Mouse (Mus musculus) hindbrain, embryonic 14.5 days (tissue): ENCODE results near the gene Gm6377. TPM values are rescaled to one million over a fixed set of nuclear protein-coding genes. Genes with fewer than 3 reads are reported as not detected.

Experiments
- ATAC-seq: fragments of 200-750 bp; cut with Nextera tagmentation; 2 replicates; pipeline ENCODE4 v1.8.0; 2017; ENCODE audit warnings: moderate number of reproducible peaks, mild to moderate bottlenecking, moderate TSS enrichment, moderate library complexity; ENCODE audit not compliant: low FRiP score
- DNase-seq: peaks from one replicate; pipeline ENCODE4 v3.0.0-alpha.2; 2015; ENCODE audit warnings: low spot score
- H3K27ac ChIP-seq: fragments of 300-500 bp; sonication (generic); 2 replicates; pipeline ENCODE4 v1.5.1; 2014; ENCODE audit warnings: mild to moderate bottlenecking, moderate library complexity
- H3K27me3 ChIP-seq: fragments of 300-500 bp; sonication (generic); 2 replicates; pipeline ENCODE4 v1.6.1; 2014; ENCODE audit warnings: mild to moderate bottlenecking, low read length, mixed read lengths; ENCODE audit not compliant: control insufficient read depth, insufficient read depth
- H3K36me3 ChIP-seq: fragments of 300-500 bp; sonication (generic); replicated peaks from 2 replicates; pipeline ENCODE4 v1.6.1; 2014; ENCODE audit not compliant: control insufficient read depth, insufficient read depth
- H3K4me1 ChIP-seq: fragments of 300-500 bp; sonication (generic); replicated peaks from 2 replicates; pipeline ENCODE4 v1.6.1; 2014; ENCODE audit warnings: antibody characterized with exemption, low read length, mixed read lengths; ENCODE audit not compliant: control insufficient read depth, insufficient read depth
- H3K4me2 ChIP-seq: fragments of 300-500 bp; sonication (generic); replicated peaks from 2 replicates; pipeline ENCODE4 v1.6.1; 2014; ENCODE audit warnings: mild to moderate bottlenecking, moderate library complexity
- H3K4me3 ChIP-seq: fragments of 300-500 bp; sonication (generic); replicated peaks from 2 replicates; pipeline ENCODE4 v1.5.1; 2014; ENCODE audit warnings: mild to moderate bottlenecking, low read length
- H3K9ac ChIP-seq: fragments of 300-500 bp; sonication (generic); 2 replicates; pipeline ENCODE4 v1.6.1; 2014
- H3K9me3 ChIP-seq: fragments of 300-500 bp; sonication (generic); 2 replicates; pipeline ENCODE4 v1.6.1; 2016; ENCODE audit warnings: low read length; ENCODE audit not compliant: control insufficient read depth
- WGBS: fragments of 180-500 bp; shearing (Covaris S2); extraction: QIAGEN DNeasy Blood & Tissue Kit; methylation state at CpG from one replicate; pipeline ENCODE4 v1.1.7; 2014; 5-methylcytosine and 5-hydroxymethylcytosine counted together
- polyA plus RNA-seq: library from polyadenylated mRNA; unstranded; fragments of >200 nt; fragmentation: Nextera tagmentation; extraction: Ambion mirVana; gene quantifications from 2 replicates; pipeline ENCODE4 v1.2.1, GENCODE M21; 2014

The Gm6377 gene
- 0.09 TPM in 1 of 2 replicates, not detected in the other for polyA plus RNA-seq

GRCm38 (mm10) chrX:109196468-109196867 lies at the start of gene Gm6377:
Gene Gm6377, plus strand, starts transcription at chrX:109196756.
- DNase-seq: no peak
- Histone ChIP-seq H3K4me3 (no peak within 1 kb of the TSS), H3K4me1 (no peaks in the 10 kb centered on the region), H3K27me3 (no peaks in the 10 kb centered on the region), H3K36me3 (no peaks in the 10 kb centered on the region), H3K9ac (no peak within 1 kb of the TSS), H3K9me3 (no peaks in the 10 kb centered on the region), H3K27ac (no peak within 1 kb of the TSS), H3K4me2 (no peak within 1 kb of the TSS)
- WGBS: 80% methylated on average over 4 of the region's 4 CpGs
- no peak for ATAC-seq

DNA sequence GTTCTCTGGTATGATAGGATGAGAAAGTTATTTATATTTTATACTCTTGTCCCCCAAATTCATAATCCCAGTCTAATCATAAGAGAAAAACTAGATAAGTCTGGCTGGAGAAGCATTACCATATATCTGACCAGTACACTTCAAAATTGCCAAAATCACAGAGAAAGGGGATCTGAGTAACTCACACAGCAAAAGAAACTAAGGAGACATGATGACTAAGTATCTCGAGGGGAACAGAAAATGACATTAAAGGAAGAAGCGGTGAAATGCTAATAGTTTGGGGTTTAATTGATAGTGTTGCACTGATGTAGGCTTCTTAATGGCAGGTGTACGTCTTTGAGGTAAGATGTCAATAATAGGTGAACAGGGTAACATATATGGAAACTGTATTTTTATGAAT lies 49.4 kb upstream of the Gm6377 start:
- Histone ChIP-seq H3K27me3 (no peaks in the 10 kb centered on the region), H3K4me1 (no peaks in the 10 kb centered on the region), H3K36me3 (no peaks in the 10 kb centered on the region), H3K27ac (no peak overlapping the region), H3K4me3 (no peak overlapping the region), H3K9me3 (no peaks in the 10 kb centered on the region), H3K9ac (no peak overlapping the region), H3K4me2 (no peak overlapping the region)
- ATAC-seq (no peak), DNase-seq (no peak)
- WGBS: 89% methylated on average over 3 of the region's 3 CpGs

- Histone ChIP-seq H3K4me3 (no peak overlapping the region), H3K9ac (no peak overlapping the region), H3K36me3 (no peaks in the 10 kb centered on the region), H3K27me3 (no peaks in the 10 kb centered on the region), H3K4me1 (no peaks in the 10 kb centered on the region), H3K4me2 (no peak overlapping the region), H3K27ac (no peak overlapping the region), H3K9me3 (no peaks in the 10 kb centered on the region)
- DNase-seq (no peak), ATAC-seq (no peak)
- WGBS: 92% methylated on average over 2 of the region's 2 CpGs
These were observed 45.3 kb upstream of the Gm6377 start for GRCm38 (mm10) chrX:109151228-109151627.

GRCm38 (mm10) chrX:109160326-109160725 lies 36.2 kb upstream of the Gm6377 start:
- 82% methylated on average over 1 of the region's 1 CpGs for WGBS
- no peak for ATAC-seq
- no peaks in the 10 kb centered on the region for H3K9me3 ChIP-seq
- H3K4me1 ChIP-seq: no peaks in the 10 kb centered on the region
- no peak for DNase-seq
- 0 out of 2 replicates have a peak, but pooled peaks cover 5% of the 10 kb centered on the region for H3K36me3 ChIP-seq
- no peak overlapping the region for H3K27ac ChIP-seq
- H3K27me3 ChIP-seq: no peaks in the 10 kb centered on the region
- no peak overlapping the region for H3K4me2 ChIP-seq
- no peak overlapping the region for H3K4me3 ChIP-seq
- H3K9ac ChIP-seq: no peak overlapping the region

DNA sequence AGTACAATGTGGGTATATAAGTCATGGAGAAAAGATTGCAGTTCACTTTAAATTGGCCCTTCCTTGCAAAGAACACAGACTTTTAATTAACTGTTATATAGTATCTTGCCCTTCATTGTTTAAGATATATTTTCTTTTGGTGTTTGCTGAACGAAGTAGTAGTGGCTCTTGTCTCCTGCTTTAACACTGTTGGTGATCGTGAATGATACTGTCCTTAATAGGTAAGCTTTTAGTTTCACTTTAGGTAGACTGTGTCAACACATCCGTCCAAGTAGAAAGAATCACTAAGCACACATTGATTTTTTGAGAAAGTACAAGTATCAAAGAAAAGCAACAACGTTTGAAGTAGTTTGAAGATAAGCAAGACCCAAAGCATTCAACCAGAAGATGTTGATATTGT lies 35.7 kb upstream of the Gm6377 start:
- WGBS: 83% methylated on average over 4 of the region's 4 CpGs
- H3K4me3 ChIP-seq: no peak overlapping the region
- H3K4me2 ChIP-seq: no peak overlapping the region
- no peak overlapping the region for H3K27ac ChIP-seq
- no peaks in the 10 kb centered on the region for H3K27me3 ChIP-seq
- 0 out of 2 replicates have a peak, but pooled peaks cover 5% of the 10 kb centered on the region for H3K36me3 ChIP-seq
- no peaks in the 10 kb centered on the region for H3K4me1 ChIP-seq
- DNase-seq: no peak
- no peak for ATAC-seq
- no peaks in the 10 kb centered on the region for H3K9me3 ChIP-seq
- no peak overlapping the region for H3K9ac ChIP-seq

- 73% methylated on average over 2 of the region's 2 CpGs for WGBS
- H3K4me3 ChIP-seq: no peak overlapping the region
- DNase-seq (no peak), ATAC-seq (no peak)
- no peaks in the 10 kb centered on the region for H3K9me3 ChIP-seq
- no peak overlapping the region for H3K9ac ChIP-seq
- no peak overlapping the region for H3K27ac ChIP-seq
- H3K36me3 ChIP-seq: no peaks in the 10 kb centered on the region
- H3K27me3 ChIP-seq: no peaks in the 10 kb centered on the region
- no peaks in the 10 kb centered on the region for H3K4me1 ChIP-seq
- no peak overlapping the region for H3K4me2 ChIP-seq
These were observed 21.5 kb upstream of the Gm6377 start for GRCm38 (mm10) chrX:109175038-109175437.

DNA sequence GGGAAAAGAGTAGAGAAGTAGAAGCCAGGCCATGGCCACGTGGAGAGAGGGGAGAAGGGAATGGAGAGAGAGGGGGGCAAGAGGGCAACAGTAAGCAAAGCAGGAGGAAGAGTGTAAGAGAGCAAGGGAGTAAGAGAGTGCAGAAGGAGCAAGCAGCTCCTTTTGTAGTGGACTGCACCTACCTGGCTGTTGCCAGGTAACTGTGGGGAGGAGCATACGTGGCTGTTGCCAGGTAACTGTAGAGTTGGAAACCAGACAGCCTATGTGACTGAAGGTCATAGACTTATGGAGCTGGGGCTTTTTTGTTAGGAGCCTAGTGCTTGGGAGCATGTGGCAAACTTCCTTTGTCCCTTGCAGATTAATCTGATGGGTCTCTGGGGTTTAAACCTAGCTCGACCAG lies 21.1 kb upstream of the Gm6377 start:
- Histone ChIP-seq H3K27ac (no peak overlapping the region), H3K4me1 (no peaks in the 10 kb centered on the region), H3K27me3 (no peaks in the 10 kb centered on the region), H3K4me2 (no peak overlapping the region), H3K9me3 (no peaks in the 10 kb centered on the region), H3K9ac (no peak overlapping the region), H3K4me3 (no peak overlapping the region), H3K36me3 (no peaks in the 10 kb centered on the region)
- WGBS: 26% methylated on average over 3 of the region's 3 CpGs
- no peak for ATAC-seq
- DNase-seq: no peak

DNA sequence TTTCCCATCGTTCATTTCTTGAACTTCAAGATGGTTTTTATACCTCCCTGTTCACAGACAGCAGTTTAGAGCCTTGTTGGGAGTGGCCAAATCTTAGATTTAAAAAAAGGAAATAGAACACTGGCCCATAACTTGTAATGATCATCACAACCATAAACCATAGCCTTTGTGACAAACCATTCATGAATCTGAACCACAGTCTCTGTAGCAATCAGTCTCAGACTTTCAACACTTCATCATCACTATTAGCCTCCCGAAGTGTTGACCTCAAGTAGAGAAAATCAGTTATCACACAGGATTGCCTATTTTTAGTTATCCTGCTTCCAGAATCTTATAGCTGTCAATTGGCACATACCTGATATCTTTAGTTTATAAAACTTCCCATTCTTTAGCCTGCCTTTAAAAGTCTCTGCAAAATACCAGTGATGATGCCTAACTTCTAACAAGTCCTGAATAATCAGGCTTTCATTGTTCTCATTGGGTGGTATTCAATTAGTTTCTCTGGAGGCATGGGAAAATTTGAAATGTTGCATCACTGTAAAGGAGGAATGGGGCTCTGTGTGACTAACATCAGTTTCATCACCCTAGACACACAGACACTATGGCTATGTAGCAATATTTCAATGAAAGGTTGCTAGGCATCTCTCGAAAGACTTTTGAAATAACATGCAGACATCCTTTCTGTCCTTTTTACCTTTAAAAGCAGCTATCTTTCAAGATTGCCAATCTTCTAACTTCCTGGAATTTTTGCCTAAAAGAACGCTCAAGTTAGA lies 11.7 kb upstream of the Gm6377 start:
- no peaks in the 10 kb centered on the region for H3K27me3 ChIP-seq
- WGBS: 88% methylated on average over 4 of the region's 4 CpGs
- ATAC-seq (no peak), DNase-seq (no peak)
- H3K4me2 ChIP-seq: no peak overlapping the region
- H3K36me3 ChIP-seq: no peaks in the 10 kb centered on the region
- no peak overlapping the region for H3K4me3 ChIP-seq
- no peak overlapping the region for H3K27ac ChIP-seq
- no peak overlapping the region for H3K9ac ChIP-seq
- H3K4me1 ChIP-seq: no peaks in the 10 kb centered on the region
- no peaks in the 10 kb centered on the region for H3K9me3 ChIP-seq

DNA sequence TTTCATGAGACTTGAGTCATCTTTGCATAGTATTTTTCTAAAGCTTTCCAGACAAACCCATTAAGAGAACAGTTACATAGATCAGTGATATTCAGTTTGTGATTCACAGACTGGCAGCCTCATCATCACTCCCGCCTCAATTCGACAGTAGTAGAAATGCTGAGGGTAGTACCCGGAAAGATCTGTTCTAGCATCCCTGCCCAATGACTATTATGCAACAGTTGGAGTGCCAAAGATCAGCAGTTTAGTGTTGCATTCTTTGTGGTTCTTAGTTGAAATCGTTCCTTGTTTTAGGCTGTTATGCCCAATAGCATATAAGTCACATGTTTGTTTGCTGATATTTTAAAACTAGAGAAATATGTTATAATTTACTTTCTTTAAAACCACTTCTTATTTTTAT lies 6.9 kb upstream of the Gm6377 start:
- no peaks in the 10 kb centered on the region for H3K4me1 ChIP-seq
- ATAC-seq: no peak
- H3K4me2 ChIP-seq: no peak overlapping the region
- DNase-seq: no peak
- WGBS: 94% methylated on average over 4 of the region's 4 CpGs
- no peak overlapping the region for H3K9ac ChIP-seq
- no peak overlapping the region for H3K4me3 ChIP-seq
- no peaks in the 10 kb centered on the region for H3K9me3 ChIP-seq
- H3K27ac ChIP-seq: no peak overlapping the region
- no peaks in the 10 kb centered on the region for H3K27me3 ChIP-seq
- H3K36me3 ChIP-seq: no peaks in the 10 kb centered on the region

GRCm38 (mm10) chrX:109190969-109191368 lies 5.6 kb upstream of the Gm6377 start:
- Histone ChIP-seq H3K4me1 (no peaks in the 10 kb centered on the region), H3K4me2 (no peak overlapping the region), H3K9me3 (no peaks in the 10 kb centered on the region), H3K4me3 (no peak overlapping the region), H3K36me3 (no peaks in the 10 kb centered on the region), H3K27me3 (no peaks in the 10 kb centered on the region), H3K9ac (no peak overlapping the region), H3K27ac (no peak overlapping the region)
- no peak for DNase-seq
- ATAC-seq: no peak
- 67% methylated on average over 4 of the region's 4 CpGs for WGBS
